Mouse (Mus musculus): ENCODE measurements at regions not wholly inside any gene's neighbourhood (a gene's known extent, or its start where the extent isn't known, plus 50 kb on each side); places are given as distances from the start of the nearest gene placed in this dataset.
A peak's percentile ranks its signal among the peaks of the same experiment; 100 is the strongest.

GRCm38 (mm10) chr3:83706531-83707243 is 59.4 kb upstream of the Sfrp2 start:
- TF ChIP-seq CTCF (conservative IDR thresholded peaks at IDR 0.05 in 1 of 2, IDR thresholded peaks at IDR 0.05 in 1 of 2; ENCODE audit: low read depth in 2 of 2, low read length in 2 of 2) (peak in 1 of 2 experiments; percentile 53; a peak in 2 of 4 replicates), USF1 (IDR thresholded peaks at IDR 0.05; ENCODE audit: low read depth, low read length) (no peak), NRF1 (IDR thresholded peaks at IDR 0.05; ENCODE audit: low read depth, low read length) (no peak), MAFK (IDR thresholded peaks at IDR 0.05; ENCODE audit: insufficient replicate concordance, low read length) (no peak), RAD21 (IDR thresholded peaks at IDR 0.05; ENCODE audit: low read depth, low read length) (no peak; the same call in none of the 2 replicates), JUND (conservative IDR thresholded peaks at IDR 0.05; ENCODE audit: low read depth, low read length) (no peak), POLR2A (IDR thresholded peaks at IDR 0.05; ENCODE audit: low read depth, low read length) (no peak)

Measured in CH12.LX (cell line).